Mouse (Mus musculus) forebrain, embryonic 11.5 days (tissue): ENCODE data around the gene Klhl29. TPM values are rescaled to one million over a fixed set of nuclear protein-coding genes. Genes with fewer than 3 reads are reported as not detected.

ENCODE experiments used
- ATAC-seq: fragments of 200-750 bp; cut with Nextera tagmentation; replicated peaks from 2 replicates; pipeline ENCODE4 v1.8.0; 2017; ENCODE audit warnings: moderate TSS enrichment; ENCODE audit not compliant: low FRiP score
- DNase-seq: peaks from one replicate; pipeline ENCODE4 v3.0.0-alpha.2; 2017; ENCODE audit warnings: low spot score
- H3K27ac ChIP-seq: fragments of 300-500 bp; sonication (generic); 2 replicates; pipeline ENCODE4 v1.5.1; 2014; ENCODE audit warnings: low read depth, low read length
- H3K27me3 ChIP-seq: fragments of 300-500 bp; sonication (generic); 2 replicates; pipeline ENCODE4 v1.6.1; 2014; ENCODE audit warnings: mild to moderate bottlenecking, low read length, mixed read lengths; ENCODE audit not compliant: control insufficient read depth, insufficient read depth
- H3K36me3 ChIP-seq: fragments of 300-500 bp; sonication (generic); 2 replicates; pipeline ENCODE4 v1.6.1; 2014; ENCODE audit warnings: mild to moderate bottlenecking, low read length, moderate library complexity, mixed read lengths; ENCODE audit not compliant: control insufficient read depth, insufficient read depth
- H3K4me1 ChIP-seq: fragments of 300-500 bp; sonication (generic); replicated peaks from 2 replicates; pipeline ENCODE4 v1.6.1; 2014; ENCODE audit warnings: low read length, mixed read lengths; ENCODE audit not compliant: control insufficient read depth, insufficient read depth
- H3K4me2 ChIP-seq: fragments of 300-500 bp; sonication (generic); 2 replicates; pipeline ENCODE4 v1.6.1; 2014; ENCODE audit warnings: low read depth, mild to moderate bottlenecking, low read length, moderate library complexity, mixed read lengths; ENCODE audit not compliant: severe bottlenecking
- H3K4me3 ChIP-seq: fragments of 300-500 bp; sonication (generic); 2 replicates; pipeline ENCODE4 v1.5.1; 2014; ENCODE audit warnings: low read depth, low read length
- H3K9ac ChIP-seq: fragments of 300-500 bp; sonication (generic); 2 replicates; pipeline ENCODE4 v1.6.1; 2014; ENCODE audit warnings: low read length
- H3K9me3 ChIP-seq: fragments of 300-500 bp; sonication (generic); 2 replicates; pipeline ENCODE4 v1.6.1; 2016; ENCODE audit warnings: low read length, mixed read lengths; ENCODE audit not compliant: control insufficient read depth
- WGBS: fragments of 180-500 bp; shearing (Covaris S2); extraction: QIAGEN DNeasy Blood & Tissue Kit; methylation state at CpG from one replicate; pipeline ENCODE4 v1.1.7; 2014; 5-methylcytosine and 5-hydroxymethylcytosine counted together
- polyA plus RNA-seq: library from polyadenylated mRNA; unstranded; fragments of >200 nt; fragmentation: Nextera tagmentation; extraction: Ambion mirVana; gene quantifications from 2 replicates; pipeline ENCODE4 v1.2.1, GENCODE M21; 2014

Gene Klhl29
- polyA plus RNA-seq, 1 experiment from 2014 or later, result 3.8 TPM

GRCm38 (mm10) chr12:5222439-5223202, 152.9 kb downstream of the Klhl29 start:
- no peaks in the 10 kb centered on the region for H3K36me3 ChIP-seq
- H3K27ac ChIP-seq, result no peak overlapping the region
- no peaks in the 10 kb centered on the region for H3K27me3 ChIP-seq
- H3K9me3 ChIP-seq, result no peaks in the 10 kb centered on the region
- H3K4me1 ChIP-seq, result peaks cover 5% of the 10 kb centered on the region; the same call in 1 of the 2 replicates
- no peak for ATAC-seq
- H3K4me2 ChIP-seq, result no peak overlapping the region
- 95% methylated on average over 8 of the region's 8 CpGs for WGBS
- no peak for DNase-seq
- no peak overlapping the region for H3K9ac ChIP-seq
- no peak overlapping the region for H3K4me3 ChIP-seq

GRCm38 (mm10) chr12:5219913-5220575, 155.4 kb downstream of the Klhl29 start:
- Histone ChIP-seq H3K4me1 (peaks cover 12% of the 10 kb centered on the region), H3K9me3 (no peaks in the 10 kb centered on the region), H3K9ac (no peak overlapping the region), H3K27ac (no peak overlapping the region), H3K4me2 (no peak overlapping the region), H3K4me3 (no peak overlapping the region), H3K36me3 (no peaks in the 10 kb centered on the region), H3K27me3 (no peaks in the 10 kb centered on the region)
- ATAC-seq (no peak), DNase-seq (no peak)
- WGBS, result 78% methylated on average over 14 of the region's 14 CpGs

- Histone ChIP-seq H3K4me1 (peaks cover 25% of the 10 kb centered on the region), H3K4me2 (0 out of 2 replicates have a peak overlapping the region, but pooled peaks have one; percentile 5), H3K4me3 (no peak overlapping the region), H3K27me3 (no peaks in the 10 kb centered on the region; the same call in 1 of the 2 replicates), H3K36me3 (no peaks in the 10 kb centered on the region), H3K9me3 (no peaks in the 10 kb centered on the region), H3K27ac (peak overlapping the region; percentile 39; the same call in 1 of the 2 replicates), H3K9ac (no peak overlapping the region)
- ATAC-seq (peak; percentile 84), DNase-seq (peak; percentile 71)
- WGBS, result 42% methylated on average over 15 of the region's 15 CpGs
Observed at GRCm38 (mm10) chr12:5215836-5216747, 159.4 kb downstream of the Klhl29 start.

- Histone ChIP-seq H3K36me3 (no peaks in the 10 kb centered on the region), H3K27me3 (no peaks in the 10 kb centered on the region; the same call in 1 of the 2 replicates), H3K4me1 (peaks cover 29% of the 10 kb centered on the region), H3K4me3 (no peak overlapping the region), H3K9me3 (no peaks in the 10 kb centered on the region), H3K27ac (no peak overlapping the region), H3K9ac (no peak overlapping the region), H3K4me2 (no peak overlapping the region)
- ATAC-seq, result no peak
- DNase-seq, result no peak
- 88% methylated on average over 9 of the region's 9 CpGs for WGBS
Observed at GRCm38 (mm10) chr12:5214266-5214665, 161.2 kb downstream of the Klhl29 start.

- Histone ChIP-seq H3K4me1 (peaks cover 33% of the 10 kb centered on the region), H3K4me2 (no peak overlapping the region), H3K9ac (no peak overlapping the region), H3K9me3 (no peaks in the 10 kb centered on the region), H3K27me3 (no peaks in the 10 kb centered on the region; the same call in 1 of the 2 replicates), H3K4me3 (no peak overlapping the region), H3K36me3 (no peaks in the 10 kb centered on the region), H3K27ac (no peak overlapping the region)
- DNase-seq, result peak; percentile 64
- ATAC-seq, result peak; percentile 34
- 18% methylated on average over 13 of the region's 13 CpGs for WGBS
Observed at GRCm38 (mm10) chr12:5213339-5214104, 162.0 kb downstream of the Klhl29 start.

GRCm38 (mm10) chr12:5211884-5212283, 163.6 kb downstream of the Klhl29 start:
- no peak overlapping the region for H3K4me2 ChIP-seq
- H3K9ac ChIP-seq, result no peak overlapping the region
- DNase-seq (no peak), ATAC-seq (no peak)
- 92% methylated on average over 9 of the region's 9 CpGs for WGBS
- H3K4me3 ChIP-seq, result no peak overlapping the region
- H3K36me3 ChIP-seq, result no peaks in the 10 kb centered on the region
- H3K27me3 ChIP-seq, result no peaks in the 10 kb centered on the region; the same call in 1 of the 2 replicates
- peaks cover 36% of the 10 kb centered on the region for H3K4me1 ChIP-seq
- H3K27ac ChIP-seq, result no peak overlapping the region
- no peaks in the 10 kb centered on the region for H3K9me3 ChIP-seq

- no peaks in the 10 kb centered on the region for H3K36me3 ChIP-seq
- peaks cover 30% of the 10 kb centered on the region for H3K4me1 ChIP-seq
- no peak overlapping the region for H3K4me2 ChIP-seq
- H3K27ac ChIP-seq, result no peak overlapping the region
- no peak overlapping the region for H3K9ac ChIP-seq
- DNase-seq (no peak), ATAC-seq (no peak)
- H3K9me3 ChIP-seq, result no peaks in the 10 kb centered on the region
- WGBS, result 59% methylated on average over 9 of the region's 9 CpGs
- H3K4me3 ChIP-seq, result no peak overlapping the region
- H3K27me3 ChIP-seq, result no peaks in the 10 kb centered on the region; the same call in 1 of the 2 replicates
Observed at GRCm38 (mm10) chr12:5210786-5211185, 164.7 kb downstream of the Klhl29 start.
